Mouse (Mus musculus): ENCODE results near the gene Olfr887.

Gene Olfr887

GRCm38 (mm10) chr9:38083772-38084171 lies at the start of gene Olfr887:
Gene Olfr887, plus strand, starts transcription at chr9:38084072.
- no peak for DNase-seq

- DNase-seq = no peak
Measured at GRCm38 (mm10) chr9:38046255-38046654, 37.6 kb upstream of the Olfr887 start, which contains the start of gene Olfr884. Gene Olfr884, plus strand, starts transcription at chr9:38046555.

DNA sequence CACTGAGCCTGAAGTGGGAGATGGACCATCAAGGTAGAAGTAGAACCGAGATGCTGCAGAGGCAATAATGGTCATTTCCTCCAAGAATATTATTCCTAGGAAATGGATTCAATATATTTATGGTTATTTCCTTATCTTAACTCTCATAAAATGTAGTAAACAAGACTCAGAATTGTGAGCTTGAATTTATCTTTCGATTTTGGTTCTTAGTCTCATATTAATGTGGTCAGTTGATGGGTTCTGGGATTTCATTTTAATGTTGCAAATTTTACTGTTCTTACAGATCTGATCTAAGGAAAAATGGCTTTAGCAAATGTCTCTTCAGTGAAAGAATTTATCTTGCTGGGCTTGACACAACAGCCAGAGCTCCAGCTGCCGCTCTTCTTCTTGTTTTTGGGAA lies 22.9 kb upstream of the Olfr887 start, which contains the start of gene Olfr885:
Gene Olfr885, plus strand, starts transcription at position 301 of the 400 bp plus-strand sequence.
- DNase-seq = no peak

DNA sequence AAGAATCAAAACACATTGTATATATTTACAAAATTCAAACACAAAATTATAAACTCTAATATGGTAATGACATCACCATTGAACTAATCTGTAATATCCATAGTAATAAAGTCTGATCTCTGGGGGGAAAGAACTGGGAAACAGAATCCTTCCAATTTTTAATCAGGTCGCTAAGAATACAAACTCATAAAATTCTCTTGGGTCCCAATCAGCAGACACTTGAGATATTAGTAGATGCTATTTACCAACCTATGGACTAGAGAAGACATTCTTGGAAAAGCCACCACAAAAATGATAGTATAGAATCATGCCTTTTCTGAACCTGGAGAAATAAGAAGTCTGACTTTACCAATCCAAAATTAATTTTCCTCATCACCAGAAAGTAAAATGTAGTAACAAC lies 24.0 kb downstream of the Olfr887 start, which contains the start of gene Olfr888:
Gene Olfr888, plus strand, starts transcription at position 301 of the 400 bp plus-strand sequence.
- DNase-seq = no peak

GRCm38 (mm10) chr9:38114898-38115297 lies 31.0 kb downstream of the Olfr887 start, which contains the start of gene Olfr889:
Gene Olfr889, plus strand, starts transcription at chr9:38115198.
- no peak for DNase-seq
